Mouse (Mus musculus) intestine, postnatal 0 days (tissue): ENCODE data around the gene Adra2c. TPM values are rescaled to one million over a fixed set of nuclear protein-coding genes. Genes with fewer than 3 reads are reported as not detected.

Source experiments
- ATAC-seq: fragments of 200-750 bp; cut with Nextera tagmentation; 2 replicates; pipeline ENCODE4 v1.8.0; 2017; ENCODE audit warnings: mild to moderate bottlenecking, moderate TSS enrichment, moderate library complexity
- H3K27ac ChIP-seq: fragments of 300-500 bp; sonication (generic); 2 replicates; pipeline ENCODE4 v1.5.1; 2014; ENCODE audit warnings: mild to moderate bottlenecking, low read depth, low read length, moderate library complexity
- H3K27me3 ChIP-seq: fragments of 300-500 bp; sonication (generic); replicated peaks from 2 replicates; pipeline ENCODE4 v1.6.1; 2014; ENCODE audit warnings: low read length, mixed read lengths; ENCODE audit not compliant: control insufficient read depth, insufficient read depth
- H3K36me3 ChIP-seq: fragments of 300-500 bp; sonication (generic); 2 replicates; pipeline ENCODE4 v1.6.1; 2014; ENCODE audit warnings: mild to moderate bottlenecking, moderate library complexity; ENCODE audit not compliant: control insufficient read depth, insufficient read depth
- H3K4me1 ChIP-seq: fragments of 300-500 bp; sonication (generic); replicated peaks from 2 replicates; pipeline ENCODE4 v1.6.1; 2014; ENCODE audit warnings: antibody characterized with exemption, low read length, mixed read lengths; ENCODE audit not compliant: control insufficient read depth, insufficient read depth
- H3K4me2 ChIP-seq: fragments of 300-500 bp; sonication (generic); replicated peaks from 2 replicates; pipeline ENCODE4 v1.6.1; 2014; ENCODE audit warnings: low read depth, mild to moderate bottlenecking, moderate library complexity
- H3K4me3 ChIP-seq: fragments of 300-500 bp; sonication (generic); 2 replicates; pipeline ENCODE4 v1.5.1; 2014; ENCODE audit warnings: low read depth, low read length
- H3K9ac ChIP-seq: fragments of 300-500 bp; sonication (generic); 2 replicates; pipeline ENCODE4 v1.6.1; 2014; ENCODE audit warnings: mild to moderate bottlenecking, low read depth, low read length
- H3K9me3 ChIP-seq: fragments of 300-500 bp; sonication (generic); 2 replicates; pipeline ENCODE4 v1.6.1; 2016; ENCODE audit warnings: mixed run types; ENCODE audit not compliant: control insufficient read depth
- CTCF ChIP-seq: sonication (generic); IDR thresholded peaks from 2 replicates; pipeline ENCODE4 v1.5.1; 2016; ENCODE audit warnings: low read depth, mild to moderate bottlenecking, control low read depth, antibody characterized with exemption, moderate library complexity
- WGBS: fragments of 180-500 bp; shearing (Covaris S2); extraction: QIAGEN DNeasy Blood & Tissue Kit; methylation state at CpG from one replicate; pipeline ENCODE4 v1.1.7; 2014; 5-methylcytosine and 5-hydroxymethylcytosine counted together
- polyA plus RNA-seq: library from polyadenylated mRNA; unstranded; fragments of >200 nt; fragmentation: Nextera tagmentation; extraction: Ambion mirVana; gene quantifications from 2 replicates; pipeline ENCODE4 v1.2.1, GENCODE M21; 2015

Gene Adra2c
- polyA plus RNA-seq, 1 experiment from 2014 or later = 0.13 TPM

DNA sequence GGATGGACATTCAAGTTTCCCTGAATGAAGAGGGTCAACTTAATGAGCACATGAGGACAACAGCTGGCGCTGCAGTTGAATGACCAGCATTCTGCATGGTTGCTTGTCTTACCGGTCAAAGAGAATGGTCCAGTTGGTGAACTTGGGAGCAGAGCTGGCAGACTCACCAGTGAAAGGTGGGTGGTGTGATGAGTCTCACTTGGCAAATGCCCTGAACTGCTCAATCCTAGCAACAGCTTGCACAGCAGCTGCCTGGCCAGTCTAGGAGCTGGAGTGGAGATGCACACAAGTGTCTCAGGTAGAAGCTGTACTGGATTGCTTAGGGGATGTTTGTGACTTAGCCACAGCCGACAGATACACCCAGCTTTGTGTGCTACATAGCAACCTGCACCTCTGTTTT, 26.1 kb downstream of the Adra2c start:
- H3K4me2 ChIP-seq = no peak overlapping the region
- no peaks in the 10 kb centered on the region for H3K27me3 ChIP-seq
- H3K9ac ChIP-seq = no peak overlapping the region
- H3K4me1 ChIP-seq = no peaks in the 10 kb centered on the region
- no peak overlapping the region for H3K4me3 ChIP-seq
- no peak for TF ChIP-seq CTCF
- no peaks in the 10 kb centered on the region for H3K36me3 ChIP-seq
- H3K27ac ChIP-seq = no peak overlapping the region
- WGBS = 83% methylated on average over 3 of the region's 3 CpGs
- no peaks in the 10 kb centered on the region for H3K9me3 ChIP-seq
- ATAC-seq = no peak

DNA sequence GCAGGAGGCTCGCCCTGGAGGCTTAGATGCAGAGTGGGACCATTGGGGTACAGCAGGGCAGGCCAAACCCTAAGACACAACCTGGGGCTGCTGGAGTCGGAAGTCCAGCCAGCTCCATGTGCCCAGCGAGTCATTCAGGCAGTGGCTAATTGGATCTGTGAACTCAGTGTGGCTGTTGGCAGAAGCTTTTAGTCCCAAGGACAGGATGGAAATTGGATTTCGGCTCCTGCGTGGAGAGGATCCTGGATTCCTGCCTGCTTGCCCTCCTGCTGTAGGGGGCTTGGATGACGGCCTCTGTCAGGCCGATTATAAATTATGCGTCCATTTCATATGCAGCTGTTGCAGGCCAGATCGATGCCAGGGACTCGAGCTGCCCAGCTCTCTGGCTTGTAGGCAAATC, 27.2 kb downstream of the Adra2c start:
- Histone ChIP-seq H3K36me3 (no peaks in the 10 kb centered on the region), H3K4me3 (no peak overlapping the region), H3K27ac (no peak overlapping the region), H3K9me3 (no peaks in the 10 kb centered on the region), H3K9ac (no peak overlapping the region), H3K4me1 (no peaks in the 10 kb centered on the region), H3K27me3 (no peaks in the 10 kb centered on the region), H3K4me2 (no peak overlapping the region)
- WGBS = 73% methylated on average over 10 of the region's 10 CpGs
- no peak for ATAC-seq
- no peak for TF ChIP-seq CTCF

DNA sequence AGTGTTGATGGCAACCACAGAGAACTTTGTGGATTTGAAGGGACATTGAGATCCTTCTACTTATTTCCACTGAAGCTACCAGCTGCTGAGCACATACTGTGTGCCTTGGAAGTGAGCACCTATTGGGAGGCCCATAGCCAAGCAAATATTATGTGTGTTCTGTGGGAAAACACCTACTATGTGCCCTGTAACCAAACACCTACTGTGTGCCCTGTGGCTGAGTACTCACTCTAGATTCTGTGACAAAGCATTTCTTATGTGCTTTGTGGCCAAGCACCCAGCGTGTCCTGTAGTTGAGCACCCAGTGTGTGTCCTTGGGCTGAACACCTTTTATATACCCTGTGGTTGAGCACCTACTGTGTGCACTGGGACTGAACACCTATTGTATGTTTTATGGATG, 28.6 kb downstream of the Adra2c start:
- Histone ChIP-seq H3K36me3 (no peaks in the 10 kb centered on the region), H3K9ac (no peak overlapping the region), H3K27me3 (no peaks in the 10 kb centered on the region), H3K4me2 (no peak overlapping the region), H3K9me3 (no peaks in the 10 kb centered on the region), H3K27ac (no peak overlapping the region), H3K4me3 (no peak overlapping the region), H3K4me1 (no peaks in the 10 kb centered on the region)
- 88% methylated on average over 1 of the region's 1 CpGs for WGBS
- no peak for ATAC-seq
- TF ChIP-seq CTCF = no peak

DNA sequence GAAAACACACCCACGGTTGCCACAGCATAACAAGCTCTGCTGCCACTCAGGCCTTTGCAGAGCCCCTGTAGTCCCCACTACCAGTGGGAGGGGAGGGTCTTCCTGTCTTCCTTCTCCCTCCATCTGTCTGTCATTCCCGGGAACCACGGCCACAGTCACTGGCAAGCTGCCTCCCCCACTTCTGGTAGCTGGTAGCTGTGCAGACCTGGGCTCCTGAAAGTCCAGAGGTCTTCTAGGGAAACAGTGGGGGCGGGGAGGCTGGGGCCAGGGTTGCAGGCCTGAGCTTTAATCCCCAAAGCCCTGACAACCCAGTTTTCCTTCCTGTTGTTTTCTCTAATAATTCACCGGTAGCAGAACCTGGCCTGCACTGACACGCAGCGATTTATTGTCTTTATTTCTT, 31.7 kb downstream of the Adra2c start:
- Histone ChIP-seq H3K27me3 (peaks cover 24% of the 10 kb centered on the region; the same call in 1 of the 2 replicates), H3K9ac (no peak overlapping the region), H3K27ac (no peak overlapping the region), H3K9me3 (no peaks in the 10 kb centered on the region), H3K4me1 (no peaks in the 10 kb centered on the region), H3K4me2 (no peak overlapping the region), H3K4me3 (no peak overlapping the region), H3K36me3 (no peaks in the 10 kb centered on the region)
- no peak for TF ChIP-seq CTCF
- WGBS = 49% methylated on average over 7 of the region's 7 CpGs
- ATAC-seq = no peak

DNA sequence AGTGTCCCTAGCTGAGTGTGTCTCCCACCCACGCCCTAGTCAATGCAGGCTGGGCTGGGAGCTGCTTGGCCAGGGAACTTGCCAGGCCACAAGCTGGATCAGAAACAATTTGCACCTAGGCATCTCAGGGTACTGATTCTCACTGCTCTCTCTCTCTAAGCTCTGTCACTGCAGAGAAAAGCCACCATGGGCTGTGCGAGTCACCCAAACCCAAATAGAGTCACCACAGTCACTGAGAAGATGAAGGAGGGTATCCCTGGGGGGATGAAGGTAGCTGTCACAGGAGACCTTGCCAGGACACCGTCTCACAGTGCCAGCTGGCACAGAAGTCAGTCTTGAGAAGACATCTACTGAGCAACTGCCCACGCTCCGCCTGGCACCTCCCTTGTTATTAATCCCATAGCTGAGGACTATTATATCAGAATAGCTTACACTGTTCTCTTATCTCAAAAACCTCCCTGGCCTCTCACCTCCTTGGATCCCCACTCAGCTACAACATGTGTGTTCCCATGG, 33.7 kb downstream of the Adra2c start:
- H3K27ac ChIP-seq = no peak overlapping the region
- ATAC-seq = no peak
- no peak overlapping the region for H3K4me2 ChIP-seq
- no peaks in the 10 kb centered on the region for H3K4me1 ChIP-seq
- no peak overlapping the region for H3K4me3 ChIP-seq
- TF ChIP-seq CTCF = no peak
- no peak overlapping the region for H3K9ac ChIP-seq
- H3K27me3 ChIP-seq = peaks cover 26% of the 10 kb centered on the region; the same call in 1 of the 2 replicates
- no peaks in the 10 kb centered on the region for H3K9me3 ChIP-seq
- no peaks in the 10 kb centered on the region for H3K36me3 ChIP-seq
- 81% methylated on average over 5 of the region's 5 CpGs for WGBS

DNA sequence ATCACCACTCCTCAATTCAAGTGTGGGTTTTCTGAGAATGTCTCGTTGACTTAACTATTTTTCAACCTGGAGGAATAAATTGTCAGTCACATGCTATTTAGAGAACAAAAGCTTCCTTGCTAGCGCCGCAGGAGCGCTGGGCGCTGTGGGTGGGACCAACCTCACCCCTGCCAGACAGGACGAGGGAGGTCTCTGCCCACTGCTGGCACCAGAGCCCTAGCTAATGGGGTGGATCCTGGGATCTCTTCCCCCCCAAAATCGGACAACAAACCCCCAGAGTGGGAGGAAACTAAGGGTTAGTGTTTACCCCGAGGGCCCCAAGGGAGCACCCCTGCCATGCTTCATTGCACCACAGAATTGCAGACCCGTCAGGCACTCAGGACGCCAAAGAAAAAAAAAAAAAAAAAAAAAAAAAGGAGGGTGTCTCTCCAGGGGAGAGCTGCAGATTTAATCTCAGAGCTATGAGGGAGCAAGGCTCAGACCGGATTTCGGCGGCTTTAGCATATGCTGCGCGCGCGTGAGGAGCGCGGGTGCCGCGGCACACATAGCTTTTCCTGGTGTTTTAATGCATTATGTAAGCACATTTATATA, 35.2 kb downstream of the Adra2c start:
- peaks cover 26% of the 10 kb centered on the region; the same call in 1 of the 2 replicates for H3K27me3 ChIP-seq
- H3K9me3 ChIP-seq = no peaks in the 10 kb centered on the region
- TF ChIP-seq CTCF = no peak
- no peak for ATAC-seq
- no peak overlapping the region for H3K27ac ChIP-seq
- H3K4me1 ChIP-seq = no peaks in the 10 kb centered on the region
- peak overlapping the region; percentile 3; the same call in 1 of the 2 replicates for H3K4me3 ChIP-seq
- H3K9ac ChIP-seq = no peak overlapping the region
- H3K4me2 ChIP-seq = peak overlapping the region; percentile 37
- H3K36me3 ChIP-seq = no peaks in the 10 kb centered on the region
- under 1% methylated on average over 21 of the region's 21 CpGs for WGBS
